Mouse (Mus musculus) limb, embryonic 13.5 days (tissue): ENCODE results near the gene Rnf215. TPM values are rescaled to one million over a fixed set of nuclear protein-coding genes. Genes with fewer than 3 reads are reported as not detected.
A peak's percentile ranks its signal among the peaks of the same experiment; 100 is the strongest.

Source experiments
- ATAC-seq: fragments of 200-750 bp; cut with Nextera tagmentation; 2 replicates; pipeline ENCODE4 v1.8.0; 2017; ENCODE audit warnings: low read depth, moderate number of reproducible peaks, moderate TSS enrichment; ENCODE audit not compliant: low FRiP score
- H3K27ac ChIP-seq: fragments of 300-500 bp; sonication (generic); 2 replicates; pipeline ENCODE4 v1.5.1; 2015; ENCODE audit warnings: inconsistent platforms, mild to moderate bottlenecking, moderate library complexity
- H3K27me3 ChIP-seq: fragments of 300-500 bp; sonication (generic); 2 replicates; pipeline ENCODE4 v1.6.1; 2015; ENCODE audit warnings: mild to moderate bottlenecking, inconsistent platforms
- H3K36me3 ChIP-seq: fragments of 300-500 bp; sonication (generic); 2 replicates; pipeline ENCODE4 v1.6.1; 2015; ENCODE audit warnings: inconsistent platforms, mild to moderate bottlenecking, moderate library complexity
- H3K4me1 ChIP-seq: fragments of 300-500 bp; sonication (generic); 2 replicates; pipeline ENCODE4 v1.6.1; 2015; ENCODE audit warnings: inconsistent platforms
- H3K4me2 ChIP-seq: fragments of 300-500 bp; sonication (generic); replicated peaks from 2 replicates; pipeline ENCODE4 v1.6.1; 2015; ENCODE audit warnings: inconsistent platforms, mild to moderate bottlenecking, moderate library complexity
- H3K4me3 ChIP-seq: fragments of 300-500 bp; sonication (generic); 2 replicates; pipeline ENCODE4 v1.5.1; 2015; ENCODE audit warnings: moderate library complexity, mild to moderate bottlenecking, inconsistent platforms
- H3K9ac ChIP-seq: fragments of 300-500 bp; sonication (generic); 2 replicates; pipeline ENCODE4 v1.6.1; 2015; ENCODE audit warnings: mild to moderate bottlenecking, inconsistent platforms
- H3K9me3 ChIP-seq: fragments of 300-500 bp; sonication (generic); 2 replicates; pipeline ENCODE4 v1.6.1; 2016; ENCODE audit warnings: inconsistent platforms
- WGBS: fragments of 180-500 bp; shearing (Covaris S2); methylation state at CpG from one replicate; pipeline ENCODE4 v1.1.7; 2015; 5-methylcytosine and 5-hydroxymethylcytosine counted together
- polyA plus RNA-seq: library from polyadenylated mRNA; unstranded; fragments of >200 nt; fragmentation: Nextera tagmentation; extraction: Ambion mirVana; gene quantifications from 2 replicates; pipeline ENCODE4 v1.2.1, GENCODE M21; 2015

The Rnf215 gene
- polyA plus RNA-seq, 1 experiment from 2014 or later, result 38.6 TPM

DNA sequence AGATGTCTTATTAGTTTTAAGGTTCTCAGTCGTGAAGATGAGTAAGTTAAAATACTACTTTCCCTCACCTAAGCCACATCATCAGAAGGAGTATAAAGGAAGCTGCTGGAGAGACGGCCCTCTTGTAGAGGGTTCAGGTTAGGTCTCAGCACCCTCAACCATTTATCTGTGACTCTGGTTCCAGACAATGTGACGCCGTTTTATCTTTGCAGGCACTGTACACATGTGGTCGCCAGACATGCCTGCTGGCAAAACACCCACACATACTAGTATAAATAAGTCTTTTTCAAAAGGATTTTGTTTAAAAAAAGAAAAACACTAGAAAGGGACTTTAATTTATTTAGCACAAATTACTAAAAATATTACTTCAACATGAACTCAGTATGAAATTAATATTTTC, 20.6 kb downstream of the Rnf215 start:
- Histone ChIP-seq H3K9me3 (no peaks in the 10 kb centered on the region), H3K27me3 (no peaks in the 10 kb centered on the region), H3K36me3 (peaks cover 12% of the 10 kb centered on the region), H3K4me3 (no peak overlapping the region), H3K9ac (no peak overlapping the region), H3K4me2 (no peak overlapping the region), H3K27ac (no peak overlapping the region), H3K4me1 (peaks cover 14% of the 10 kb centered on the region)
- 55% methylated on average over 5 of the region's 5 CpGs for WGBS
- no peak for ATAC-seq

GRCm38 (mm10) chr11:4158676-4159075, 23.7 kb downstream of the Rnf215 start:
- Histone ChIP-seq H3K4me2 (peak overlapping the region; percentile 87; the same call in 1 of the 2 replicates), H3K4me1 (peaks cover 34% of the 10 kb centered on the region), H3K9me3 (no peaks in the 10 kb centered on the region), H3K4me3 (peak overlapping the region; percentile 75; the same call in 1 of the 2 replicates), H3K27me3 (no peaks in the 10 kb centered on the region), H3K36me3 (peaks cover 32% of the 10 kb centered on the region), H3K9ac (peak overlapping the region; percentile 1; the same call in 1 of the 2 replicates), H3K27ac (no peak overlapping the region)
- WGBS, result 88% methylated on average over 3 of the region's 3 CpGs
- ATAC-seq, result no peak

- Histone ChIP-seq H3K27ac (peak within 1 kb of the TSS; percentile 69; the same call in 1 of the 2 replicates), H3K4me2 (peak within 1 kb of the TSS; percentile 87), H3K9me3 (no peaks in the 10 kb centered on the region), H3K9ac (peak within 1 kb of the TSS; percentile 81), H3K27me3 (no peaks in the 10 kb centered on the region), H3K4me3 (peak within 1 kb of the TSS; percentile 75), H3K36me3 (peaks cover 40% of the 10 kb centered on the region), H3K4me1 (peaks cover 46% of the 10 kb centered on the region)
- 1% methylated on average over 54 of the region's 54 CpGs for WGBS
- ATAC-seq, result peak; percentile 97
Observed at GRCm38 (mm10) chr11:4159808-4160708, 25.1 kb downstream of the Rnf215 start, which contains the start of the genes Ccdc157 and Sf3a1. Gene Ccdc157, minus strand, starts transcription at chr11:4160293. Gene Sf3a1, plus strand, starts transcription at chr11:4160350.

DNA sequence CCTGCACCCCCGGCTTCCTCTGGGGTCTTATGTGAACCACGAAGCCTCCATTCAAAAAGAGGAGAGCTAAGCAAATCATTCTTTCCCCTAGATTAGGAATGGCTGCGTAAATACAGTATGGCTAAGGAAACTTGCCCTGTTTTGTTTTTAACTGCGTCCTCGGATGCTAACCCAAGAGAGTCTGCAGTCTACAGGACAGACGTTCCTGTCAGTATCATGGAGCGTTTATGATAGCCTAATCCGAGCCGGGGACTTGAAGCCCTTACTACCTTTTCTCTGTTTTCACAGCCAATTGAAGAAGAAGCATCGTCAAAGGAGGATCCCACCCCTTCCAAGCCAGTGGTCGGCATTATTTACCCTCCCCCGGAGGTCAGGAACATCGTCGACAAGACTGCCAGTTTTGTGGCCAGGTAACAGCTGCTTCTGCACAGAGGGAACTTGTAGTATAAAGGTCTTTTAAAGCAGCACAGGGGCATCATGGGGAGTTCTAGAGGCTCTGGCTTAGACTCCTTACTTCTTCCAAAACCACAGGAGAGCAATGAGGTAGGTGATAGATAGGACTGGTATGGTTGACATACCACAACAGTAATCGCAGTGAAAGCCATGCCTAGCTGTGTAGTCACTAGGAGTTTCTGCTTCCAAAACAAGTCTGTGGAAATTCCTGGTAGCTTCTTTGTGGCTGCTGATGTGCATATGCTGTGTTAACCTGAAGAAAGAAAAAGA, 25.9 kb downstream of the Rnf215 start:
- H3K4me2 ChIP-seq, result peak overlapping the region; percentile 87
- no peaks in the 10 kb centered on the region for H3K9me3 ChIP-seq
- ATAC-seq, result no peak
- H3K9ac ChIP-seq, result peak overlapping the region; percentile 81
- WGBS, result 7% methylated on average over 15 of the region's 15 CpGs
- H3K27ac ChIP-seq, result peak overlapping the region; percentile 69; the same call in 1 of the 2 replicates
- H3K27me3 ChIP-seq, result no peaks in the 10 kb centered on the region
- H3K4me3 ChIP-seq, result peak overlapping the region; percentile 75
- peaks cover 48% of the 10 kb centered on the region for H3K36me3 ChIP-seq
- peaks cover 47% of the 10 kb centered on the region for H3K4me1 ChIP-seq

DNA sequence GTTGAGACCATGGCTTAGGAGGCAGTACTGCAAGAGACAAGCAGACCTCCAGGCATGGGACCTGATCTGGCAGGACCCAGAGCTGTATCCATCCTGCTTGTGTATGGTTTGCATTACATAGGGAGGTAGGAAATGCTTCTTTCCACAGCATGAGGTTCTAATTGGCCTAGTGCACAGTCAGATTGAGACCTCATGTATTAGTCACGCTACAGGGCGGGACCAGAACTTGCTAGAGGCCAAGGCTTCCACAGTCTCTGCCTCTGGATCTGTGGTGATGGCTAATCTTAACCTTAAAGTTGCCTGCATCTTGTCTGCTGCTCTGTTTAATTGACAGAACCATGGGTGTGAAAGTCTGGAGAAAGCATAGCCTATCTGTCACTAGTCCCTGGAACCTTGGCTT, 29.7 kb downstream of the Rnf215 start:
- peaks cover 36% of the 10 kb centered on the region for H3K4me1 ChIP-seq
- H3K36me3 ChIP-seq, result peaks cover 86% of the 10 kb centered on the region
- no peaks in the 10 kb centered on the region for H3K9me3 ChIP-seq
- no peak overlapping the region for H3K4me3 ChIP-seq
- H3K27me3 ChIP-seq, result no peaks in the 10 kb centered on the region
- peak overlapping the region; percentile 5; the same call in 1 of the 2 replicates for H3K9ac ChIP-seq
- H3K27ac ChIP-seq, result no peak overlapping the region
- H3K4me2 ChIP-seq, result no peak overlapping the region
- WGBS, result 71% methylated on average over 2 of the region's 2 CpGs
- ATAC-seq, result no peak

- Histone ChIP-seq H3K9ac (no peak overlapping the region), H3K9me3 (no peaks in the 10 kb centered on the region), H3K4me2 (no peak overlapping the region), H3K27ac (no peak overlapping the region), H3K27me3 (no peaks in the 10 kb centered on the region), H3K4me3 (no peak overlapping the region), H3K36me3 (peaks cover 100% of the 10 kb centered on the region), H3K4me1 (peaks cover 25% of the 10 kb centered on the region)
- no peak for ATAC-seq
- 94% methylated on average over 7 of the region's 7 CpGs for WGBS
Observed at GRCm38 (mm10) chr11:4166467-4167090, 31.6 kb downstream of the Rnf215 start.

DNA sequence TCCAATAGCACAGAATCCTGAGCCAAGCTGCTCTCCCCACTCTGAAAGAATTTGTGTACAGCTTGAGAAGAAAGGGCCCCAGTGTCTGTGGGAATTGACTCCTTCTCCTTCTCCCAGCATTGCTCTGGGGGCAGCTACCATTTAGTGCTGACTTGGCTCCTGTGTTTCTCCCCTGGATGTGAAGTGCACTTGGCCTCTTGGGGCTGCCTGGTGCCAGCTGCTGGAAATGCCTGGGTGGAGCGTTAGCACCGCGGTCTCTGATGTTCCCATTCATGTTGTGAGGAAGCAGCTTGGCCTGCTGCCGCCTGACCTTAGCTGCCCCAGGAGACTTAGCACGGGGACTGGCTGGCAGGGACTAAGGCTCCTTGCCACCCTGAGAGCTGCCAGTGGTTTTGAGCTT, 39.6 kb downstream of the Rnf215 start:
- no peak overlapping the region for H3K27ac ChIP-seq
- H3K4me3 ChIP-seq, result no peak overlapping the region
- no peak overlapping the region for H3K4me2 ChIP-seq
- H3K4me1 ChIP-seq, result no peaks in the 10 kb centered on the region
- ATAC-seq, result no peak
- H3K27me3 ChIP-seq, result no peaks in the 10 kb centered on the region
- 81% methylated on average over 5 of the region's 5 CpGs for WGBS
- H3K36me3 ChIP-seq, result peaks cover 100% of the 10 kb centered on the region
- H3K9me3 ChIP-seq, result no peaks in the 10 kb centered on the region
- H3K9ac ChIP-seq, result no peak overlapping the region

DNA sequence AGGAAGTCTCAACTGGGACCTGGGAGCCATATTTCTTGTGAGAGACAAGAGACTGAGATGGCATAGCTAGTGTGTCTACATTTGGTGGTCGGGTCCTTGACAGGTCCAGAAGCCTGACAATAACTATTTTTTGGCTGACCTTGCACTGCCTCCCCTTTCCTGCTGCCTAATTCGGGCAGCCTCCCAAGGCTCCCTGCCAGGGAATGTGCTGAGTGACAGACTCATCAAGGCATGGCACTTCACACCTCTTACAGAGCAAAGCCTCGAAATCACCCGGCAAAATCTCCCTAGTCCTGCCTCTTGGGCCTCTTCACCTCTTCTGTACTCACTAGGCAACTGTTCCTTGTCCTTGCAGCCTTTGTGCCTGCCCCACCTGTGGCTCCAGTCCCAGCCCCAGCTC, 42.7 kb downstream of the Rnf215 start:
- Histone ChIP-seq H3K27me3 (no peaks in the 10 kb centered on the region), H3K9ac (no peak overlapping the region), H3K27ac (no peak overlapping the region), H3K4me2 (no peak overlapping the region), H3K4me1 (no peaks in the 10 kb centered on the region), H3K36me3 (peaks cover 98% of the 10 kb centered on the region), H3K9me3 (no peaks in the 10 kb centered on the region), H3K4me3 (no peak overlapping the region)
- no peak for ATAC-seq
- WGBS, result 69% methylated on average over 4 of the region's 4 CpGs

- Histone ChIP-seq H3K4me1 (peaks cover under 1% of the 10 kb centered on the region; the same call in 1 of the 2 replicates), H3K36me3 (peaks cover 61% of the 10 kb centered on the region), H3K4me2 (no peak overlapping the region), H3K9ac (no peak overlapping the region), H3K27ac (no peak overlapping the region), H3K9me3 (no peaks in the 10 kb centered on the region), H3K27me3 (no peaks in the 10 kb centered on the region), H3K4me3 (no peak overlapping the region)
- 18% methylated on average over 1 of the region's 1 CpGs for WGBS
- no peak for ATAC-seq
Observed at GRCm38 (mm10) chr11:4182061-4182460, 47.1 kb downstream of the Rnf215 start.

GRCm38 (mm10) chr11:4183511-4183910, 48.5 kb downstream of the Rnf215 start:
- Histone ChIP-seq H3K4me2 (no peak overlapping the region), H3K4me3 (no peak overlapping the region), H3K27me3 (no peaks in the 10 kb centered on the region), H3K4me1 (peaks cover 15% of the 10 kb centered on the region), H3K36me3 (peaks cover 46% of the 10 kb centered on the region), H3K9ac (no peak overlapping the region), H3K9me3 (no peaks in the 10 kb centered on the region), H3K27ac (no peak overlapping the region)
- no peak for ATAC-seq

GRCm38 (mm10) chr11:4184251-4184952, 49.4 kb downstream of the Rnf215 start:
- Histone ChIP-seq H3K4me2 (no peak overlapping the region), H3K9me3 (no peaks in the 10 kb centered on the region), H3K4me1 (peaks cover 23% of the 10 kb centered on the region), H3K9ac (no peak overlapping the region), H3K4me3 (no peak overlapping the region), H3K27ac (no peak overlapping the region), H3K27me3 (no peaks in the 10 kb centered on the region), H3K36me3 (peaks cover 37% of the 10 kb centered on the region)
- WGBS, result 74% methylated on average over 4 of the region's 4 CpGs
- ATAC-seq, result no peak
